Mouse (Mus musculus) stomach, embryonic 15.5 days (tissue): ENCODE measurements around the gene Supt6. TPM values are rescaled to one million over a fixed set of nuclear protein-coding genes. Genes with fewer than 3 reads are reported as not detected.

Experiments
- ATAC-seq: fragments of 200-750 bp; cut with Nextera tagmentation; 2 replicates; pipeline ENCODE4 v1.8.0; 2017; ENCODE audit warnings: low read depth, moderate number of reproducible peaks, moderate TSS enrichment; ENCODE audit not compliant: insufficient read depth, low FRiP score
- H3K27ac ChIP-seq: fragments of 300-500 bp; sonication (generic); 2 replicates; pipeline ENCODE4 v1.5.1; 2015; ENCODE audit warnings: mild to moderate bottlenecking, inconsistent platforms
- H3K27me3 ChIP-seq: fragments of 300-500 bp; sonication (generic); replicated peaks from 2 replicates; pipeline ENCODE4 v1.6.1; 2015; ENCODE audit warnings: inconsistent platforms
- H3K36me3 ChIP-seq: fragments of 300-500 bp; sonication (generic); 2 replicates; pipeline ENCODE4 v1.6.1; 2015; ENCODE audit warnings: inconsistent platforms
- H3K4me1 ChIP-seq: fragments of 300-500 bp; sonication (generic); 2 replicates; pipeline ENCODE4 v1.6.1; 2015; ENCODE audit warnings: inconsistent platforms
- H3K4me2 ChIP-seq: fragments of 300-500 bp; sonication (generic); 2 replicates; pipeline ENCODE4 v1.6.1; 2015; ENCODE audit warnings: mild to moderate bottlenecking, inconsistent platforms
- H3K4me3 ChIP-seq: fragments of 300-500 bp; sonication (generic); replicated peaks from 2 replicates; pipeline ENCODE4 v1.5.1; 2015; ENCODE audit warnings: inconsistent platforms
- H3K9ac ChIP-seq: fragments of 300-500 bp; sonication (generic); 2 replicates; pipeline ENCODE4 v1.6.1; 2015; ENCODE audit warnings: inconsistent platforms
- H3K9me3 ChIP-seq: fragments of 300-500 bp; sonication (generic); 2 replicates; pipeline ENCODE4 v1.6.1; 2016; ENCODE audit warnings: inconsistent platforms
- WGBS: fragments of 180-500 bp; shearing (Covaris S2); methylation state at CpG from one replicate; pipeline ENCODE4 v1.1.7; 2015; 5-methylcytosine and 5-hydroxymethylcytosine counted together
- polyA plus RNA-seq: library from polyadenylated mRNA; unstranded; fragments of >200 nt; fragmentation: Nextera tagmentation; extraction: Ambion mirVana; gene quantifications from 2 replicates; pipeline ENCODE4 v1.2.1, GENCODE M21; 2015

Gene Supt6
- polyA plus RNA-seq, 1 experiment from 2014 or later = 22.8 TPM

DNA sequence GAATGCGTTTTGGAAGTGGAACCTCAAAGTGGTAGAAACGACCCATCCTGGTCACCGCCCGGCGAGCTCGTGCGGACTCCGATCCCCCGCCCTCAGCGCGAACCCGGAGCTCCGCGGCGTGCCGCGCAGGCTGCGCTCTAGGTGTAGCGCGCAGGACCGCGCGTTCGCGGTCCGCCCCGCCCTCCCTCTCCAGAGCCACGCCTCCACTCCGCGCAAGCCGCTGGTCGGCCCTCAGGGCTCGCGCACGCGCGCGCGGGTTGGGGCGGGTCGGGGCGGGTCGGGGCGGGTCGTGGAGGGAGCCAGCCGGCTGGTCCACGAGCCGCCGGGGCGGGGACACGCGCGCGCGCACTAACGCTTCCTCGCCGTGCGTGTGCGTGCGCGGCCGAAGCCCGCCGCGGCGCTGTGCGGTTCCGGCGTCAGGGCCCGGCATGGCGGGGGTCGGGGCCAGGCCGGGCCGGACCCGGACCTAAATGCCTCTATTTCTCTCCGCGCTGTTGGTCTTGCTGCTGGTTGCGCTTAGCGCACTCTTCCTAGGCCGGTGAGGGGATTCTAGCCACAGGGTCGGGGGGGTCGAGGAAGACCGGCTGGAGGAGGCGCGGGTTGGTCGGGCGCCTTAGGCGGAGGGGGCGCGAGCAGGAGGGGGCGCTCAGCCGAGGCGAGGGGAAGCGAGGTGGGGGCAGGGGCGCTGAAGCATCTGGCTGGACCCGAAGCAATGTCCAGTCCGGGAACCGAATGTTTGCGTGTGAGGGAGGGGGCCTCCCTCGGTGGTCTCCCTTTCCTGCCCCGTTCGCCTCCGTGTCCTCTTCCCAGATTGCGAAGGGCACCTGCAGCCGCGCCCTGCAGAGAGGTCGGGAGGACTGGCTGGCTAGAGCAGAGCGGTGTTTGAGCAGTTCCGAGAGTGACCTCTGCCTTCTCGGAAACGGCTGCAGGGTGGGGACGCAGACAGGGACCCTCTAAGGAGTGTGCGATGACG lies 15.9 kb upstream of the Supt6 start, which contains the start of gene 2610507B11Rik:
Gene 2610507B11Rik, plus strand, starts transcription at position 373 of the 973 bp plus-strand sequence.
- peak within 1 kb of the TSS; percentile 54; the same call in 1 of the 2 replicates for H3K9ac ChIP-seq
- H3K27me3 ChIP-seq = no peaks in the 10 kb centered on the region
- H3K4me3 ChIP-seq = peak within 1 kb of the TSS; percentile 85
- WGBS = under 1% methylated on average over 110 of the region's 115 CpGs
- peak within 1 kb of the TSS; percentile 86 for H3K27ac ChIP-seq
- no peaks in the 10 kb centered on the region for H3K9me3 ChIP-seq
- peak within 1 kb of the TSS; percentile 74 for H3K4me2 ChIP-seq
- H3K4me1 ChIP-seq = peaks cover 7% of the 10 kb centered on the region
- H3K36me3 ChIP-seq = peaks cover 23% of the 10 kb centered on the region
- ATAC-seq = peak; percentile 96

DNA sequence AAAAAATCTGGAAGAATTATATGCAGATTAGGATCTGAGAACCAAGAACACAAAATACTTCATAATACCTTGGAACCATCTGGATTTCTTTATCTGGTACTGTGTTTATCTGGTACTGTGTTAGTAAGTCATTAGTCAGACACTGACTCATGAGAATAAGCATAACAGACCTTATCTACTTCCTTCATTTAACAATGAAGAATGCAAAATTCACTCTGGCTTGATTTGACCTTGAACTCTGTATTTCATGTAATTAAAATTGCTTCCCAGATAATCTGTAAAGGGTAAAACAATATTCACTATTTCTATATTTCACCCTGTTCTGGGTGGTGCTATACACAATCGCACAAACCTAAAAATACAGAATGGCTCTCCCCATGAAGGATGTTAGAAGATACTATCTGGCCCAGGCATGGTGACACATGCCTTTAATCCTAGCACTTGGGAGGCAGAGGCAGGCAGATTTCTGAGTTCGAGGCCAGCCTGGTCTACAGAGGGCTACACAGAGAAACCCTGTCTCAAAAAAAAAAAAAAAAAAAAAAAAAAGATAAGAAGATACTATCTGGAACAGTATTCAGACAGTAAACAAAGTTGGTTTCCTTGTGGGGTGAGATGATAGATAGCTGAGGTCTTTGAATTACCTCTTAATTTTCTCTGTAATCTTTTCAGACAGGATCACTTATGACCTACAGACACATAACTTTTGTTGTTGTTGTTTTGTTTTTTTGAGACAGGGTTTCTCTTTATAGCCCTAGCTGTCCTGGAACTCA lies 14.9 kb upstream of the Supt6 start:
- Histone ChIP-seq H3K4me2 (peak overlapping the region; percentile 74), H3K4me1 (peaks cover 7% of the 10 kb centered on the region), H3K9ac (no peak overlapping the region), H3K27me3 (no peaks in the 10 kb centered on the region), H3K4me3 (peak overlapping the region; percentile 85), H3K9me3 (no peaks in the 10 kb centered on the region), H3K27ac (no peak overlapping the region), H3K36me3 (peaks cover 20% of the 10 kb centered on the region)
- WGBS = 95% methylated on average over 2 of the region's 2 CpGs
- ATAC-seq = no peak

DNA sequence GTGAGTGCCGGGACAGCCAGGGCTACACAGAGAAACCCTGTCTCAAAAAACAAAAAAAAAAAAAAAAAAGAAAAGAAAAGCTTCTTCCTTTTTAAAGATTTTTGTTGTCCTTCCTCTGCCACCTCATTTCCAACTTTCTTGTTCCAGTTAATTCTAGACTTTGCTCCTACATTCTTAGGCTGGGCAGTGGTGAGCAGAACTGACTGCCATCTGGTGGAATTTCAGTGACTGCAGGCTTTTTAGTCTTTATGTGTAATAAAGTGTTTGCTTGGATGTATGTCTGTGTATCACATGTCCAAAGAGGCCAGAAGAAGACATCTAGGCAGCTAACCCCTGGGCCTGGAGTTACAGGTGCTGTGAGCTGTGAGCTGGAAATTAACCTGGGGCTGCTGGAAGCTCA lies 10.8 kb upstream of the Supt6 start:
- Histone ChIP-seq H3K27ac (no peak overlapping the region), H3K27me3 (no peaks in the 10 kb centered on the region), H3K9me3 (no peaks in the 10 kb centered on the region), H3K36me3 (peaks cover 28% of the 10 kb centered on the region), H3K9ac (no peak overlapping the region), H3K4me2 (no peak overlapping the region), H3K4me3 (no peak overlapping the region), H3K4me1 (no peaks in the 10 kb centered on the region)
- 100% methylated on average over 1 of the region's 1 CpGs for WGBS
- no peak for ATAC-seq

DNA sequence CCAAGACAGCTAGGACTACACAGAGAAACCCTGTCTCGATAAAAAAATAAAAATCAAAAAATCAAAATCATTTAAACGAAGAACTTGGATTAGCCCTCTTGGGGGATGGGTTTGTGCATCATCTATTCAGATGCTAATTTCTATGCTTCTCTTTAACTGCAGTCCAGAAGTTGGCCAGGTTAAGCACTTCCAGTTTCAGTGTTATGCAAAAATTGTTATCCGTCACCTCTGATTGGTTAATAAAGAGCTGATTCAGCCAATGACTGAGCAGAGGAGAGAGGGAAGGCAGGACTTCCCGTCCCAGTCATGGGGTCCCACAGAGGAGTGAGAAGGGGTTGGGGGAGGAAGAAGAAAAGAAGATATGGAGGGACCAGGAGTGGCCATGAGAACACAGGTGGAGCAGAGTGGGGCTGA lies 1.9 kb upstream of the Supt6 start:
- Histone ChIP-seq H3K27me3 (no peaks in the 10 kb centered on the region), H3K4me3 (no peak overlapping the region), H3K27ac (peak overlapping the region; percentile 73), H3K4me1 (peaks cover 15% of the 10 kb centered on the region), H3K9me3 (no peaks in the 10 kb centered on the region), H3K4me2 (peak overlapping the region; percentile 34), H3K36me3 (peaks cover 15% of the 10 kb centered on the region), H3K9ac (no peak overlapping the region)
- no peak for ATAC-seq
- 69% methylated on average over 4 of the region's 4 CpGs for WGBS

DNA sequence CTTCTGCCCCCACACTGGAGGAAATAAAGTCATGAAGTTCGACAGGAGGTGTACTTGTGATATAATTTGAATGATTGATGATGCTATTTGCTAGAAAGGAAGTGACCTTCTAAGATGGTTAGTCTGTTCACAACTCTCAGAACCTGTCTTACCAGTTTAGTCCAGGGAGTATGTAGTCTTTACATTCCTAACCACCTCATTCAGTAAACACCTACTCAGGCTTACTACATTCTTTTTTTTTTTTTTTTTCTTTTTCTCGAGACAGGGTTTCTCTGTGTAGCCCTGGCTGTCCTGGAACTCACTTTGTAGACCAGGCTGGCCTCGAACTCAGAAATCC lies 1.2 kb upstream of the Supt6 start:
- Histone ChIP-seq H3K27ac (peak overlapping the region; percentile 99), H3K4me2 (peak overlapping the region; percentile 60), H3K9me3 (no peaks in the 10 kb centered on the region), H3K36me3 (peaks cover 9% of the 10 kb centered on the region; the same call in 1 of the 2 replicates), H3K4me3 (peak overlapping the region; percentile 76), H3K4me1 (peaks cover 15% of the 10 kb centered on the region), H3K27me3 (no peaks in the 10 kb centered on the region), H3K9ac (no peak overlapping the region)
- peak; percentile 68; the same call in 1 of the 2 replicates for ATAC-seq
- 44% methylated on average over 3 of the region's 3 CpGs for WGBS

DNA sequence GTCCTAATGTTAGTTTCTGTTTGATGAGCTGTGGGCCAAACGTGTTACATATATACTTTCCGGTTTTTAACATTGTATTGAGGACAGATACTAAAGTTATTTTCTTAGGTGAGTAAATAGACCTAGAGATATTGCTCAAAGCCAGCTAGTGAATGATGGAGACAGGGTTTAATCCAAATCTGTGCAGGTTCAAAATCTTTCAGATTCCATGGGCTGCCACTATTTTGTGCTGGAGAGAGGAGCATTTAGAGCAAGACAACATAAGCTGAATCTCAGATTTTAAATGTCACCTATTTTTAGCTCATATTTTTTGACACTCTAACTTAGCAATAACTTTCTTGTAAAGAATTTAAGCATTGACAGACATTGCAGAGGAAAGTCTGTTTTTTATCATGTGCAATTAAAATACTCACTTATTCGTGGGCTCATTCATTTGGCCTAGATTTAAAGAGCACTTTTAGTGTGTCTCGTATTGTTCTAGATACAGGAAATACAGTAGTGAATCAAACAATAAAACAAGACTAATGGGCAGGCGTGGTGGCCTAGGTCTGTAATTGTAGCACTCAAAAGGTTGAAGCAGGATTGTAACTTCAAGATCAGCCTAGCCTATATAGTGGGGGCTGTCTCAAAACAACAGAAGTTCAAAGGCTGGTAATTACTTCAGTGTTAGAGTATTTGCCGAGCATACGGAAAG lies 678 bp upstream of the Supt6 start:
- no peak for ATAC-seq
- H3K4me2 ChIP-seq = peak overlapping the region; percentile 60
- H3K27ac ChIP-seq = peak overlapping the region; percentile 99
- H3K36me3 ChIP-seq = peaks cover 6% of the 10 kb centered on the region; the same call in 1 of the 2 replicates
- WGBS = 34% methylated on average over 7 of the region's 7 CpGs
- H3K9ac ChIP-seq = 0 out of 2 replicates have a peak overlapping the region, but pooled peaks have one; percentile 82
- H3K9me3 ChIP-seq = no peaks in the 10 kb centered on the region
- H3K4me1 ChIP-seq = peaks cover 15% of the 10 kb centered on the region
- H3K27me3 ChIP-seq = no peaks in the 10 kb centered on the region
- H3K4me3 ChIP-seq = peak overlapping the region; percentile 76

DNA sequence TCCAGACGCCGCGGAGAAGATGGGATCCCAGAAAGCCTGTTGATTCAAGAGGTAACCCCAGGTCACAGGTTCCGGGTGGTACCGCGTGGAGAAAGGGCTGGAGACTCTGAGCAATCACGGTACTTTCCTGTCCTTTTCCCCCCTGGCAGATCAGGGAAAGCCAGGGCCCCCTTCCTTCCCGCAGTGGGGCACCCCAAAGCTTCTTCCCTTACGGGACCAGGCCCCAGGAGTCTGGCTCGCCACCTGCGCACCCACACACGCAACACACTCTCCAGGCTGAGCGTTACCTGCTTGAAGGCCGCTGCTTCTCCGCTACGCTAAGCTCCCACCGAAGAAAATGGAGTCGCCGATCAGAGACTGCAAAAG lies 543 bp downstream of the Supt6 start:
- under 1% methylated on average over 19 of the region's 19 CpGs for WGBS
- H3K4me3 ChIP-seq = peak overlapping the region; percentile 76
- no peaks in the 10 kb centered on the region for H3K27me3 ChIP-seq
- ATAC-seq = no peak
- 0 out of 2 replicates have a peak, but pooled peaks cover 5% of the 10 kb centered on the region for H3K36me3 ChIP-seq
- H3K4me2 ChIP-seq = peak overlapping the region; percentile 71
- peak overlapping the region; percentile 99 for H3K27ac ChIP-seq
- H3K9ac ChIP-seq = peak overlapping the region; percentile 82
- peaks cover 15% of the 10 kb centered on the region for H3K4me1 ChIP-seq
- H3K9me3 ChIP-seq = no peaks in the 10 kb centered on the region

DNA sequence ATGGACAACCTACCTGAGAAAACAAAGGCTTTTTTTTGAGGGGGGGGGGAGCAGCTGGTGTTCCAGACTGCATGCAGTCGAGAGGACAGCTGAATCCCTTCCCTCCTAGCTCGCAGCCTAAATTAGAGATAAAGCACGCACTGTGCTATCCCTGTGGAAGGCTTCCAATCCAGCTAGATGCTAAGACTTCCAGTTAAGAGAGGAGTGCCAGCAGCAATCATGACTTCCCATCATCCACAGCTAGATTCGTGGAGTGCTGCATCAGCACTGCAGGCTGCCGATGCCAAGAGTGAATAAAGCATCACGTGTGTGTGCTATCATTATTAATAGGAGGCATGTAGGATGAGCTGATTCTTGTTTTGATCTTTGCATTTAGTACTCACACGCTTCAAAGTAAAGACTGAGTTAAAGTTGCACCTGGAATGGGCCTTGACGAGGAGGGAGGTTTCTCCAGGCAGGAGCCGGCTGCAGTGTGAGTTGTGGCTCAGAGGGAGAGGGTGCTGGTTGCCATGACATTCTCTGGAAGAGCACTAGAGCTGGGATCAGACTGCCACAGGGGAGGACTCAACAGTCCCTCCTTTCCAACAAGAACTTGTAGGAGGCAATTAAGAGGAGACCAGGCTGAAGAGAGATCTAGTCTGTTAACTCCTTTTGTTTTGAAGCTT lies 5.5 kb downstream of the Supt6 start:
- ATAC-seq = no peak
- no peaks in the 10 kb centered on the region for H3K9me3 ChIP-seq
- no peak overlapping the region for H3K9ac ChIP-seq
- no peak overlapping the region for H3K4me2 ChIP-seq
- WGBS = 89% methylated on average over 9 of the region's 9 CpGs
- peaks cover 7% of the 10 kb centered on the region for H3K4me1 ChIP-seq
- no peak overlapping the region for H3K27ac ChIP-seq
- H3K27me3 ChIP-seq = no peaks in the 10 kb centered on the region
- H3K36me3 ChIP-seq = peaks cover 13% of the 10 kb centered on the region; the same call in 1 of the 2 replicates
- H3K4me3 ChIP-seq = no peak overlapping the region

DNA sequence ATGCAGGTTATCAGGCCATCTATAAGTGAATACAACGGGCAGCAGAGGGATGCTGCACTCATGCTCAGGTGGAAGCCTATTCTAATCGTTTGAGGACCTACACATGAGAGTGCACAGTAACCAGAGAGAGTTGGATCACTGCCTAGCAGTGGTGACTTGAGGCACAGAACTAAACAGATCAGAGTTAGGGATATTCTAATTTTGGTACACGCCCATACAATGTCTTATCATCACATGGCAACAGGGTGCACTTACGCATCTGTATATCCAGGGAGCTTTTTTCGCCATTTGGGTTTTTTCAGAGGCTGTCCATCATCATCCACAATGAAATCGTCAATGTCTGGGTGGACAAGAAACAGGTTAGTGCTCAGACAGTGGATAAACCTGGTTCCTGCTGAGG lies 14.3 kb downstream of the Supt6 start:
- Histone ChIP-seq H3K4me1 (no peaks in the 10 kb centered on the region), H3K27me3 (no peaks in the 10 kb centered on the region), H3K9ac (no peak overlapping the region), H3K4me2 (no peak overlapping the region), H3K27ac (no peak overlapping the region), H3K36me3 (peaks cover 72% of the 10 kb centered on the region), H3K9me3 (no peaks in the 10 kb centered on the region), H3K4me3 (no peak overlapping the region)
- WGBS = 90% methylated on average over 6 of the region's 6 CpGs
- no peak for ATAC-seq

DNA sequence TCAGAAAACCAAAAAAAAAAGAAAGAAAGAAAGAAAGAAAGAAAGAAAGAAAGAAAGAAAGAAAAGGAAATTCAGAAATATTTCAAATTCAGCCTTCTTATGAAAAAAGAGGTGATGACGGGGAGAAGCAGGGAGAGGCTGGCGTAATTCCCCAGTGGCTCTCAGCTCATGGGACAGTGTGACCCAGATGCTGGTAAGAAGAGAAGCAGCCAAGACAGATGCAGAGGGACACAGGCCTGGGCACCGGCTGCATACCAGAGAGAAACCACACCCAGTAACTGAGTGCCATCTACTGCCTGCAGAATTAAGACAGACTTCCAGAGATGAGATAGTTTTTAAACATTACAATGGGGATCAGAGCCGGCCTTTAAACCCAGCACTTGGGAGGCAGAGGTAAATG lies 22.2 kb downstream of the Supt6 start:
- Histone ChIP-seq H3K27ac (no peak overlapping the region), H3K9ac (no peak overlapping the region), H3K4me3 (no peak overlapping the region), H3K9me3 (no peaks in the 10 kb centered on the region), H3K4me2 (no peak overlapping the region), H3K36me3 (peaks cover 77% of the 10 kb centered on the region), H3K4me1 (no peaks in the 10 kb centered on the region), H3K27me3 (no peaks in the 10 kb centered on the region)
- ATAC-seq = no peak
- WGBS = 91% methylated on average over 4 of the region's 4 CpGs

DNA sequence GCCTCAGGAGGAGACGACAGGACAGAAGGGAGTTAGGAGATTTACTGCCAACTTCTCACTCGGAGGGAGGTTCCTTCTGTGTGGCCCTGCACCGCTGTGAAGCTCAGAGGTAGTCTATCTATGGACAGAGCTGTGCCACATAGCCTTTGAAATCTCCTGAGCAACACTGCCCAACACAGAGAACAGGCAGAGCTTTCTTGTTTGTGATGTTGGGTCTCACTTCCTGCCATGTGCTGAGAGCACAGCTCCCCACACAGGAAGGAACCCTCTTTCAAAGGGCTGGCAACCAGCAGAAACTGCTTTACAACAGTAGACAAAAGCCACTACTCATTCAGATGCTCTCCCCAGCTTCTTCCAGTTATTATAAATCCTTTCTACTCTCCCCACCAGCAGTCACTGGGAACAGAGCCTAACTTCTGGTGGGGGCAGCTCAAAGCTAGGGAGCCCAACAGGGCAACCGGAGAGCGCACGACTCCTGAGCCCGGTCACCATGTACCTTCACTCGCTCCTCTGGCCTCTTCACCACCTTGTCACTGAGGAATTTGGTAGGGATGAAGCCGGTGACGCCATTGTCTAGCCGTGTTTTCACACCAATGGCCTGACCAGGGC lies 30.0 kb downstream of the Supt6 start:
- H3K4me1 ChIP-seq = no peaks in the 10 kb centered on the region
- H3K36me3 ChIP-seq = peaks cover 73% of the 10 kb centered on the region

More for the DNA sequence above, 30.0 kb downstream of the Supt6 start:
- Histone ChIP-seq H3K4me2 (no peak overlapping the region), H3K4me3 (no peak overlapping the region), H3K9me3 (no peaks in the 10 kb centered on the region), H3K27me3 (no peaks in the 10 kb centered on the region), H3K9ac (no peak overlapping the region), H3K27ac (no peak overlapping the region)
- WGBS = 89% methylated on average over 11 of the region's 11 CpGs
- no peak for ATAC-seq
